Mouse (Mus musculus) forebrain, embryonic 14.5 days (tissue): Measurements from ENCODE around the gene Calcrl. TPM values are rescaled to one million over a fixed set of nuclear protein-coding genes. Genes with fewer than 3 reads are reported as not detected.

Experiments used
- ATAC-seq: fragments of 200-750 bp; cut with Nextera tagmentation; 2 replicates; pipeline ENCODE4 v1.8.0; 2017; ENCODE audit warnings: mild to moderate bottlenecking, moderate library complexity
- DNase-seq: peaks from one replicate; pipeline ENCODE4 v3.0.0-alpha.2; 2015; ENCODE audit warnings: low spot score
- H3K27ac ChIP-seq: fragments of 300-500 bp; sonication (generic); 2 replicates; pipeline ENCODE4 v1.5.1; 2014; ENCODE audit warnings: low read depth, mild to moderate bottlenecking, control low read depth, low read length, moderate library complexity
- H3K27me3 ChIP-seq: fragments of 300-500 bp; sonication (generic); replicated peaks from 2 replicates; pipeline ENCODE4 v1.6.1; 2014; ENCODE audit warnings: low read length, control low read depth, mixed read lengths; ENCODE audit not compliant: control insufficient read depth, insufficient read depth
- H3K36me3 ChIP-seq: fragments of 300-500 bp; sonication (generic); 2 replicates; pipeline ENCODE4 v1.6.1; 2014; ENCODE audit warnings: low read length, control low read depth; ENCODE audit not compliant: control insufficient read depth, insufficient read depth
- H3K4me1 ChIP-seq: fragments of 300-500 bp; sonication (generic); 2 replicates; pipeline ENCODE4 v1.6.1; 2014; ENCODE audit warnings: antibody characterized with exemption, low read length, control low read depth; ENCODE audit not compliant: control insufficient read depth, insufficient read depth
- H3K4me2 ChIP-seq: fragments of 300-500 bp; sonication (generic); 2 replicates; pipeline ENCODE4 v1.6.1; 2014; ENCODE audit warnings: mild to moderate bottlenecking, control low read depth, low read length
- H3K4me3 ChIP-seq: fragments of 300-500 bp; sonication (generic); 2 replicates; pipeline ENCODE4 v1.5.1; 2014; ENCODE audit warnings: low read depth, low read length, control low read depth
- H3K9ac ChIP-seq: fragments of 300-500 bp; sonication (generic); 2 replicates; pipeline ENCODE4 v1.6.1; 2014; ENCODE audit warnings: mild to moderate bottlenecking, low read length, control low read depth, moderate library complexity
- H3K9me3 ChIP-seq: fragments of 300-500 bp; sonication (generic); replicated peaks from 2 replicates; pipeline ENCODE4 v1.6.1; 2016; ENCODE audit warnings: low read length, control low read depth, mixed read lengths; ENCODE audit not compliant: control insufficient read depth
- WGBS: fragments of 180-500 bp; shearing (Covaris S2); extraction: QIAGEN DNeasy Blood & Tissue Kit; methylation state at CpG from one replicate; pipeline ENCODE4 v1.1.7; 2014; 5-methylcytosine and 5-hydroxymethylcytosine counted together
- polyA plus RNA-seq: library from polyadenylated mRNA; unstranded; fragments of >200 nt; fragmentation: Nextera tagmentation; extraction: Ambion mirVana; gene quantifications from 2 replicates; pipeline ENCODE4 v1.2.1, GENCODE M21; 2014

Calcrl gene
- polyA plus RNA-seq, 1 experiment from 2014 or later: 6.5 TPM

- Histone ChIP-seq H3K27me3 (no peaks in the 10 kb centered on the region), H3K9ac (no peak overlapping the region), H3K36me3 (no peaks in the 10 kb centered on the region), H3K4me3 (no peak overlapping the region), H3K4me2 (no peak overlapping the region), H3K4me1 (no peaks in the 10 kb centered on the region), H3K27ac (no peak overlapping the region), H3K9me3 (no peaks in the 10 kb centered on the region)
- ATAC-seq (no peak), DNase-seq (no peak)
- 32% methylated on average over 5 of the region's 5 CpGs for WGBS
Observed at GRCm38 (mm10) chr2:84296517-84296916, 128.7 kb downstream of the Calcrl start.

DNA sequence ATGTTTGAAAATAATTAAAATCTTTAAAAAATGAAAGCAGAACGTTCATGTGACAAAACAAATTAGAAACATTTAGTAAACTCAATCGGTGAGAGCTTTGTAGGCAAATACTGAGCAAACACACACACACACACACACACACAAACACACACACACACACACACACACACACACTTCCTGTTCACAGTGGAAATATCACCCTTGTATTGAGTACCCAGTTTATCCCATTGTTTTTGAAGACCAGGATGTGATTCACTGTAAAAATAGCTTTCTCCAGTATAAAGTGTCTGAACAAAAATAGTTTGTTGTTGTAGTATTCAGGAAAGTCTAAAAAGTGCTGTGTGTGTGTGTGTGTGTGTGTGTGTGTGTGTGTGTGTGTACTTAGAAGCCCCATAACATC lies 130.1 kb downstream of the Calcrl start:
- Histone ChIP-seq H3K4me2 (no peak overlapping the region), H3K4me1 (no peaks in the 10 kb centered on the region), H3K36me3 (no peaks in the 10 kb centered on the region), H3K9ac (no peak overlapping the region), H3K27ac (no peak overlapping the region), H3K27me3 (no peaks in the 10 kb centered on the region), H3K9me3 (no peaks in the 10 kb centered on the region), H3K4me3 (no peak overlapping the region)
- 91% methylated on average over 2 of the region's 2 CpGs for WGBS
- ATAC-seq: no peak
- DNase-seq: no peak

DNA sequence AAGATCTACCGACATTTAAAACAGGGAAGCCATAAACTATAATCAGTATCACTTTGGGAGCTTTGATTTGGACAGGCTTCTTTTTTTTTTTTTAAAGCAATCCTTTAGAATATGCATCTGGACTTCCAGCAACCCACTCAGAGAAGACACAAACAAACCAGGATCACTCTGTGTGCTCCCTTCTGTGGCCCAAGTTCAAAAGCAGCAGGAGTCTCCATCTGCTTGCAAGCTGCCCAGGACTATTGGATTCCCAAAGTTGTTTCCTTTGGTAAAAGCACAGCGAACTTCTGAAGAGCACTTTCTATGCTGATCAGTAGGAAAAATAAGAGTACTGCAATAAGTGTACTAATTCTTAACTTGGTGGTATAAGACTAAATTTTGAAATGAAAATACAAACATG lies 130.6 kb downstream of the Calcrl start:
- Histone ChIP-seq H3K9me3 (no peaks in the 10 kb centered on the region), H3K27ac (no peak overlapping the region), H3K9ac (no peak overlapping the region), H3K4me3 (no peak overlapping the region), H3K4me2 (no peak overlapping the region), H3K4me1 (no peaks in the 10 kb centered on the region), H3K36me3 (no peaks in the 10 kb centered on the region), H3K27me3 (no peaks in the 10 kb centered on the region)
- ATAC-seq: no peak
- 71% methylated on average over 2 of the region's 2 CpGs for WGBS
- DNase-seq: no peak

- Histone ChIP-seq H3K9ac (no peak overlapping the region), H3K4me3 (no peak overlapping the region), H3K27me3 (no peaks in the 10 kb centered on the region), H3K36me3 (no peaks in the 10 kb centered on the region), H3K4me2 (no peak overlapping the region), H3K27ac (no peak overlapping the region), H3K9me3 (no peaks in the 10 kb centered on the region), H3K4me1 (no peaks in the 10 kb centered on the region)
- WGBS: 94% methylated on average over 4 of the region's 4 CpGs
- ATAC-seq (no peak), DNase-seq (no peak)
Observed at GRCm38 (mm10) chr2:84292351-84293000, 132.7 kb downstream of the Calcrl start.

- no peaks in the 10 kb centered on the region for H3K9me3 ChIP-seq
- no peak overlapping the region for H3K27ac ChIP-seq
- DNase-seq (peak; percentile 13), ATAC-seq (no peak)
- H3K4me2 ChIP-seq: no peak overlapping the region
- H3K4me3 ChIP-seq: no peak overlapping the region
- H3K27me3 ChIP-seq: no peaks in the 10 kb centered on the region
- no peak overlapping the region for H3K9ac ChIP-seq
- no peaks in the 10 kb centered on the region for H3K4me1 ChIP-seq
- no peaks in the 10 kb centered on the region for H3K36me3 ChIP-seq
- 42% methylated on average over 7 of the region's 7 CpGs for WGBS
Observed at GRCm38 (mm10) chr2:84288940-84289557, 136.2 kb downstream of the Calcrl start.

Other genes starting within 250 kb of the Calcrl start
- gene Tfpi, start 51.4 kb upstream of the Calcrl start, polyA plus RNA-seq: 14.3 and 17.2 TPM in 2 replicates
- 27.1 and 27.8 TPM in 2 replicates for gene Ctnnd1, start 225.4 kb upstream of the Calcrl start, polyA plus RNA-seq
- 0.10 and 0.33 TPM in 2 replicates for gene Btbd18, start 233.7 kb upstream of the Calcrl start, polyA plus RNA-seq
- gene Selenoh, start 245.4 kb upstream of the Calcrl start, polyA plus RNA-seq: 277 and 350 TPM in 2 replicates